Mouse (Mus musculus) testis, adult 2 months (tissue): ENCODE results near the gene Stac3. TPM values are rescaled to one million over a fixed set of nuclear protein-coding genes. Genes with fewer than 3 reads are reported as not detected.
A peak's percentile ranks its signal among the peaks of the same experiment; 100 is the strongest.

Source experiments
- H3K27ac ChIP-seq: fragments of 200-500 bp; 2 replicates; pipeline ENCODE4 v1.5.1; 2012; ENCODE audit warnings: low read depth, low read length; ENCODE audit not compliant: control insufficient read depth, insufficient read depth
- H3K27me3 ChIP-seq: fragments of 200-500 bp; 2 replicates; pipeline ENCODE4 v1.6.1; 2012; ENCODE audit warnings: mild to moderate bottlenecking, low read length, moderate library complexity; ENCODE audit not compliant: control insufficient read depth, insufficient read depth
- H3K36me3 ChIP-seq: fragments of 200-500 bp; 2 replicates; pipeline ENCODE4 v1.6.1; 2012; ENCODE audit warnings: mild to moderate bottlenecking, low read length; ENCODE audit not compliant: control insufficient read depth, insufficient read depth
- H3K4me1 ChIP-seq: fragments of 200-500 bp; 2 replicates; pipeline ENCODE4 v1.6.1; 2012; ENCODE audit warnings: low read length; ENCODE audit not compliant: control insufficient read depth, insufficient read depth
- H3K4me3 ChIP-seq: fragments of 200-500 bp; 2 replicates; pipeline ENCODE4 v1.5.1; 2012; ENCODE audit warnings: low read depth, mild to moderate bottlenecking, low read length, moderate library complexity, mixed read lengths; ENCODE audit not compliant: control insufficient read depth
- CTCF ChIP-seq: fragments of 200-500 bp; IDR thresholded peaks from 2 replicates; pipeline ENCODE4 v1.5.1; 2012; ENCODE audit warnings: low read depth, mild to moderate bottlenecking, inconsistent platforms, low read length, moderate library complexity; ENCODE audit not compliant: control insufficient read depth, insufficient read depth, insufficient replicate concordance
- POLR2A ChIP-seq: fragments of 200-500 bp; IDR thresholded peaks from 2 replicates; pipeline ENCODE4 v1.6.1; 2012; ENCODE audit warnings: low read depth, mild to moderate bottlenecking, inconsistent platforms, low read length, moderate library complexity; ENCODE audit not compliant: control insufficient read depth
- polyA plus RNA-seq: library from polyadenylated mRNA; depleted of rRNA; stranded (reverse); fragments of >200 nt; gene quantifications from 2 replicates; pipeline ENCODE4 v1.2.3, GENCODE M21; 2012

The Stac3 gene
- polyA plus RNA-seq, 1 experiment, result 1.0 TPM

DNA sequence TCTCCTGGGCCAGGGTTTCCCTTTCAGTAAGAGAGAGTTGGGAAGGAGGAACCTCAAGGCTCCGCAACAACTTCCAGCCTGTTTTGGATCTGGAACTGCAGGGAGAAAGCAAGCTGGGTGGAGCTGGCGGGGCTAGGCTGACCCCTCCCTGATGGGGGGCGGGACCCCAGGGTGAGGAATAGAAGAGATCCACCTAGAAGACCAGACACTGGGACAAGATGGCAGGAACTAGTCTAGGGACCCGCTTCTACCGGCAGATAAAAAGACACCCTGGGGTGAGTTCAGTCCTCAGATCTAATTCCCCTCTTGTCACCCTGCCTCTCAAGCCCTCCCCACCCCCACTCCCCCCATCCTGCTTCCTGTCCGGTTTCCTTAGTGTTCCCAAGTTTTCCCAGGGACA is 13.3 kb downstream of the Stac3 start, which contains the start of gene Ndufa4l2:
Ndufa4l2 (plus strand) TSS at position 204 of the 400 bp plus-strand sequence.
- TF ChIP-seq CTCF, result no peak
- TF ChIP-seq POLR2A, result no peak
- no peaks in the 10 kb centered on the region for H3K27me3 ChIP-seq
- peak within 1 kb of the TSS; percentile 82 for H3K4me3 ChIP-seq
- no peaks in the 10 kb centered on the region for H3K36me3 ChIP-seq
- H3K27ac ChIP-seq, result peak within 1 kb of the TSS; percentile 72
- peaks cover 67% of the 10 kb centered on the region for H3K4me1 ChIP-seq

DNA sequence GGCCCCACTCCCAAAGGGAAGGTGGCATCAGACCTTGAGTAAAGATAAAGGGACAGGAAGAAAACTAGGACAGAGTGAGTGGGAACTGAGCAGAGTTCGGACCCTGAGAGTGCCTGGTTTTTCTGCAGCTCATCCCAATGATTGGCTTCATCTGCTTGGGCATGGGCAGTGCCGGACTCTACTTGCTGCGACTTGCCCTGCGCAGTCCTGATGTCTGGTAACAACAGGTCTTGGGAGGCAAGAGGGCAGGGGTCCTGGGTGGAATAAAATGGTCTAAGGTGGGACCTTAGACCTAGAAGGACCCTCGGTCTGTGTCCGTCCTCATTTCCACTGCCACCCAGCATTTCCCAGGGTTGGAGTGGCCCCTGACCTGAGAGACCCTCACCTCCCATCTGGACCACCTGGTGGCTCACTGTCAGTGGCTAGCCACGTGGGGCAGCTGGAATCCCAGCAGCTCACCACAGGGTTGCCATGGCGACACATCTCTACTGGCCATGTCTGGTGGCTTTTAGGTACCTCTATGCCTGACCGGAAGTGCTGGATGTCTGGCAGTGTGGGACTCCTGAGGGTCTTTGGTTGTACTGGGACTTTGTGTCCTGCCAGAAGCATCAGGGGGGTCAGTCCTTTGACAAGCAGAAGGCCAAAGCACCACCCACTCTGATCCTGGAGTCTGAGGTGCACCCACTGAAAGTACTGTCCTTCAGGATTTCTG is 13.9 kb downstream of the Stac3 start:
- Histone ChIP-seq H3K27ac (peak overlapping the region; percentile 72), H3K27me3 (no peaks in the 10 kb centered on the region)
- TF ChIP-seq POLR2A, result peak; percentile 43; the same call in 1 of the 2 replicates
- peak; percentile 28 for TF ChIP-seq CTCF

DNA sequence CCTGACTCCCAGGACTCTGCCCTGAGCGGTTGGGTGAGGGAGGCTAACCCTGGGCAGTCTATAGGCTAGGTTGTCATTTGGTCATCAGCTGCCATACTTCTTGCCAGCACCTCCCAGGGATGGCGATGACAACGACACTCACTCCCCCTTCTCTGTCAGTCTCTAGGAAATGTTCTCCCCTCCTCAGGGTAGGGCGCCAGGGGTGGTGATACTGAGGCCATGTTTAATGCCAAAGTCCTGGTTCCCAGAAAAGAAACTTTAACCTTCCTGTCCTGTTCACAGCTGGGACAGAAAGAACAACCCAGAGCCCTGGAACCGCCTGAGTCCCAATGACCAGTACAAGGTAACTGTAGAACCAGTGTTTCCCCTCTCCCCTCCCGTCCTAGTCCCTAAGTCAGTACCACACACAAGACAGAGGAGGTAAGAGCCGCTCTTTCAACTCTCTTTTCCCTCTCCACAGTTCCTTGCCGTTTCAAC is 14.5 kb downstream of the Stac3 start:
- Histone ChIP-seq H3K4me3 (peak overlapping the region; percentile 82), H3K36me3 (no peaks in the 10 kb centered on the region), H3K27me3 (no peaks in the 10 kb centered on the region), H3K4me1 (peaks cover 59% of the 10 kb centered on the region), H3K27ac (peak overlapping the region; percentile 72)
- no peak for TF ChIP-seq POLR2A
- TF ChIP-seq CTCF, result no peak

More for the DNA sequence above, 13.9 kb downstream of the Stac3 start:
- H3K4me3 ChIP-seq, result peak overlapping the region; percentile 82
- H3K36me3 ChIP-seq, result no peaks in the 10 kb centered on the region
- peaks cover 60% of the 10 kb centered on the region for H3K4me1 ChIP-seq

DNA sequence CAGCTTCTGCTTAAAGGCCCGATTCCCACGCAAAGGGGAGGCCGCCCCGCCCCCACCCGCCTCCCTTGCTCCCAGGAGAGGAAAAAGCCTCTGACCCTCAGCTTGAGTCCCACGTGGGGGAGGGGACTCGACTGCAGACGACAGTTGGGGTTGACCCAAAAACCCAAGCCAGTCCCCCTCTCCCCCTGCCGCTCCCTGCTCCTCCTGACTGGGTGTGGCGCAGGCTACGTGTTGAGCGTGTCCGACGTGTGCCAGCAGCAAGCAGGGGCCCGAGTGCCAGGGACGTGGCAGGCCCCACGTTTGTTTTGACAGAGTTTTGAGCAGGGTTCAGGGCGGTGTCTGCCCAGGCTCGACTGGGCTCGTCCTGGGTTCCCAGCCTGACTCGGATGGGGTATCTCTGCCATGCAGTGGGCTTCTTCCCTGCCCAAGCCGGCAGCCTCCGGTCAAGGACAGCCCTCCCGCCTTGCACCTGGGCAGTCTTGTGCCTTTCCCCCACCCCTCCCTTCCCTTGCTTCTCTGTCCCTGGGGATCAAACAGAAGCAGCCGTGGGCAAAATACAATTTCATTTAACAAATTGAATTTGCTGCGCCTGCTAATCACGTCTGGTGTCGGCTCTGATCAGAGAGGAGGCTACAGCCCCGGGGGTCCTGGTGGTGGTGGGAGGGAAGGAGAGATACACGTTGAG is 15.2 kb downstream of the Stac3 start:
- Histone ChIP-seq H3K4me3 (peak overlapping the region; percentile 82), H3K27ac (peak overlapping the region; percentile 72), H3K27me3 (no peaks in the 10 kb centered on the region), H3K4me1 (peaks cover 56% of the 10 kb centered on the region), H3K36me3 (no peaks in the 10 kb centered on the region)
- TF ChIP-seq CTCF (no peak), POLR2A (no peak)

DNA sequence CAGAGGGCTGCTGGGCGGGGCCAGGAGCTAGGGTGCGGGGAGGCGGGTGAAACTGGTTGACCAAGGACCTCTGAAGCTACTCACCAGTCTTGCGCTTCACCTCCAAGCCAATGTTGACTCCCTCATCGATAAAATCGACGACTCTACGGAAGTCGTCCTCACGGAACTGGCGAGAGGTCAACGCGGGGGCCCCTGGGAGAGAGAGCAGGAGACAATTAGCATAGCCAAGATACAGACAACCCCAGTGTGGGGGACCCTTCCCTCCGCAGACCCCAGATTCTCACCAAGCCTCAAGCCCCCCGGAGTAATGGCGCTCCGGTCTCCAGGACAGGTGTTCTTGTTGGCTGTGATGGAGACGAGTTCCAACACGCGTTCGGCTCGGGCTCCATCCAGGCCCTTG is 16.5 kb downstream of the Stac3 start:
- Histone ChIP-seq H3K4me3 (no peak overlapping the region), H3K4me1 (peaks cover 51% of the 10 kb centered on the region), H3K27me3 (no peaks in the 10 kb centered on the region), H3K36me3 (no peaks in the 10 kb centered on the region), H3K27ac (no peak overlapping the region)
- TF ChIP-seq CTCF (no peak), POLR2A (no peak)

DNA sequence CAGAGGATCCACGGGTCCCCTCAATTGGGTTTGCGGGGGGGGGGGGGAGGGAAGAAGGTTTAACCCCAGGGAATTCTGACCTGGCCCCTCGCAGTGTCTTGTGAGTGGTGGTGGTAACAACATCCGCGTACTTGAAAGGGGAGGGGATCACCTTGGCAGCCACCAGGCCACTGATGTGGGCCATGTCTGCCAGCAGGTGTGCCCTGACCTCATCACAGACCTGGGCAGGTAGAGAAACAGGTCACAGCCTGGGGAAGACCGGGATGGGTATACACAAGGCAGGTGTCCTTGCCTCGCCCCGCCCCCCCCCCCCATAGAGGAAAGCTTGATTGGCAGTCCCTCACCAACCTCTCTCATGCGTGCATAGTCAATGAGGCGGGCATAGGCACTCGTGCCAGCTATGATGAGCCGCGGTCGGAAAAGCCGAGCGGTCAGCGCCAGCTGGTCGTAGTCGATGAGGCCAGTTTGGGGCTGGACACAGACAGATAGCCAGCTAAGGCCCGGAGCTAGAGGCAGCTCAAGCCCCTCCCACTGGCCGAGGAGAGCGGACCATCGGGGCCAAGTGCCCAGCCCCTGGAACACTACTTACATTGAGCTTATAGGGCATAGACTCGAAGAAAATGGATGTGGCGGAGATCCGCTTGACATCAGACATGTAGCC is 17.7 kb downstream of the Stac3 start:
- H3K27ac ChIP-seq, result no peak overlapping the region
- no peaks in the 10 kb centered on the region for H3K36me3 ChIP-seq
- H3K4me3 ChIP-seq, result no peak overlapping the region
- TF ChIP-seq POLR2A, result no peak
- TF ChIP-seq CTCF, result no peak
- H3K27me3 ChIP-seq, result no peaks in the 10 kb centered on the region
- H3K4me1 ChIP-seq, result peaks cover 41% of the 10 kb centered on the region
